28 mouse cellular contexts compared by ENCODE assay signal in genomic region chr1:32902437-32902836, GRCm38 (mm10).
"Had no signal": no experiment of that assay in that cellular context is flagged by ENCODE, and none has a peak within 500 bp of the region (broad histone marks: within the 10 kb centered on the region; RNA-seq: fewer than 3 reads in every experiment).

No protein-coding gene starts in this region.

- H3K4me1 ChIP-seq: heart, embryonic 10.5 days; heart, embryonic 12.5 days; hindbrain, embryonic 10.5 days; hindbrain, embryonic 12.5 days; intestine, embryonic 15.5 days; limb, embryonic 10.5 days; limb, embryonic 12.5 days; liver, embryonic 13.5 days; liver, embryonic 15.5 days had no signal

- DNase-seq: gastrocnemius, adult 2 months; gastrocnemius, postnatal 10 days; gastrocnemius, postnatal 25 days; heart, adult 18-20 months; heart, postnatal 10 days; heart, postnatal 4 days; kidney, adult 18-20 months; kidney, adult 8-10 months; kidney, postnatal 10 days; kidney, postnatal 25 days; kidney, postnatal 4 days; liver; liver, embryonic 13.5 days; liver, postnatal 0 days had no signal

- H3K4me3 ChIP-seq: gastrocnemius, adult 2 months; heart, embryonic 10.5 days; heart, embryonic 12.5 days; hindbrain, embryonic 10.5 days; hindbrain, embryonic 12.5 days; intestine, embryonic 15.5 days; left cerebral cortex, adult 2 months; limb, embryonic 10.5 days; limb, embryonic 12.5 days; liver, embryonic 13.5 days; liver, embryonic 15.5 days had no signal

- H3K4me2 ChIP-seq: heart, embryonic 12.5 days; hindbrain, embryonic 12.5 days; hindbrain, embryonic 14.5 days; intestine, embryonic 15.5 days; limb, embryonic 12.5 days; liver, embryonic 11.5 days; liver, embryonic 13.5 days; liver, embryonic 15.5 days had no signal

- ATAC-seq: hindbrain, embryonic 16.5 days; inflammation-experienced regulatory T-cells, adult 6 months; intestine, embryonic 15.5 days; intestine, postnatal 0 days; liver, postnatal 0 days had no signal

- H3K27me3 ChIP-seq: heart, embryonic 12.5 days; hindbrain, embryonic 12.5 days; intestine, embryonic 15.5 days; limb, embryonic 12.5 days; liver, embryonic 13.5 days; liver, embryonic 15.5 days had no signal

- H3K27ac ChIP-seq: gastrocnemius, adult 2 months; heart, embryonic 10.5 days; hindbrain, embryonic 10.5 days; hindbrain, embryonic 12.5 days; hindbrain, embryonic 14.5 days; intestine, embryonic 15.5 days; left cerebral cortex, adult 2 months; limb, embryonic 10.5 days; limb, embryonic 12.5 days; liver, embryonic 13.5 days; liver, embryonic 15.5 days had no signal

- H3K9me3 ChIP-seq: heart, embryonic 10.5 days; heart, embryonic 12.5 days; hindbrain, embryonic 10.5 days; hindbrain, embryonic 12.5 days; intestine, embryonic 15.5 days; limb, embryonic 10.5 days; limb, embryonic 12.5 days; liver, embryonic 13.5 days; liver, embryonic 15.5 days had no signal

- H3K9ac ChIP-seq: heart, embryonic 12.5 days; hindbrain, embryonic 12.5 days; hindbrain, embryonic 14.5 days; intestine, embryonic 15.5 days; limb, embryonic 12.5 days; liver, embryonic 13.5 days; liver, embryonic 15.5 days; liver, postnatal 0 days had no signal

- H3K36me3 ChIP-seq: heart, embryonic 10.5 days; heart, embryonic 12.5 days; hindbrain, embryonic 10.5 days; hindbrain, embryonic 12.5 days; intestine, embryonic 15.5 days; limb, embryonic 10.5 days; limb, embryonic 12.5 days; liver, embryonic 13.5 days; liver, embryonic 15.5 days had no signal
